Comparison of ENCODE assay signal across 9 mouse cellular contexts in the genomic region with DNA sequence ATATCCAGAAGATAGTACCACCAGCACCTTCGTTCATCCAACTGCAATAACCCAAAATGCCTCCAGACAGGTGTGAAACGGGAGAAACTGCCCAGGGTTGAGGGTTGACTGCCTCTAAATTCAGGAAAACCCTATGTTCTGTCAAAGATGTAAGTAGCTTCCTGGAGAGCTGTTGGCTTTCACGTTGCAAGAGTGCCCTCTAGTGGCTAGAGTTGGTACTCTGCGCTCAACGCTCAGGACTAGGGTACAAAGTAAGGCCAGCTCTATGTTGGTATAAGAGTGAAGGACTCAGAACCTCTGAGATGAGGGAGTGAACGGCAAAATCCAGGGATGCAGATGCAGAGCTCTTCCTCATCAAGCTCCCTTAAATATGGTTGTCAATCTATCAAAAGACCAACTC. TPM values are rescaled to one million over a fixed set of nuclear protein-coding genes. Genes with fewer than 3 reads are reported as not detected.
A peak's percentile ranks its signal among the peaks of the same experiment; 100 is the strongest.
DNase-seq lines count a peak whose midpoint lies in the region; ATAC-seq and TF ChIP-seq lines count a peak whose summit lies in the region.
"Had no signal": no experiment of that assay in that cellular context is flagged by ENCODE, and none has a peak within 500 bp of the region (broad histone marks: within the 10 kb centered on the region; RNA-seq: fewer than 3 reads in every experiment).

No protein-coding gene starts in this region.

- no peaks in the 10 kb centered on the region for H3K4me1 ChIP-seq in MEL (ENCODE audit: control insufficient read depth in 1 of 2, insufficient read depth in 2 of 2, low read length in 2 of 2)
- H3K4me1 ChIP-seq in kidney, embryonic 14.5 days (ENCODE audit: control insufficient read depth, insufficient read depth, low read length): no peaks in the 10 kb centered on the region
- H3K4me1 ChIP-seq in liver, adult 2 months (ENCODE audit: control insufficient read depth, insufficient read depth, low read length): 0 out of 2 replicates have a peak, but pooled peaks cover 4% of the 10 kb centered on the region

- no peak overlapping the region for H3K9ac ChIP-seq in MEL (ENCODE audit: control insufficient read depth, low read depth, low read length, poor library complexity, severe bottlenecking)
- H3K9ac ChIP-seq in kidney, embryonic 14.5 days (ENCODE audit: low read depth, low read length): no peak overlapping the region
- H3K9ac ChIP-seq in liver, adult 2 months (ENCODE audit: low read depth, low read length): no peak overlapping the region
- H3K9ac ChIP-seq: hindbrain, embryonic 15.5 days had no signal

- no peak overlapping the region for H3K4me2 ChIP-seq in kidney, embryonic 14.5 days (replicated peaks; ENCODE audit: low read depth, low read length)
- H3K4me2 ChIP-seq: hindbrain, embryonic 15.5 days had no signal

- H3K27ac ChIP-seq in MEL (ENCODE audit: control insufficient read depth, low read depth, low read length): no peak overlapping the region
- no peak overlapping the region for H3K27ac ChIP-seq in kidney, embryonic 14.5 days (ENCODE audit: low read depth, low read length)
- no peak overlapping the region for H3K27ac ChIP-seq in liver, adult 2 months (replicated peaks; ENCODE audit: insufficient read depth, low read depth, low read length)
- H3K27ac ChIP-seq: hindbrain, embryonic 15.5 days had no signal

- H3K79me2 ChIP-seq in MEL (ENCODE audit: control insufficient read depth, insufficient read depth, low read length, poor library complexity): no peaks in the 10 kb centered on the region
- no peaks in the 10 kb centered on the region for H3K79me2 ChIP-seq in liver, adult 2 months (ENCODE audit: control insufficient read depth, insufficient read depth, low read length)

- TF ChIP-seq EP300 in MEL (IDR thresholded peaks at IDR 0.05; ENCODE audit: low read depth in 1 of 2, low read length in 2 of 2): no peak

- DNase-seq in 3134 (ENCODE audit: extremely low read depth, insufficient read length, low spot score): peak; percentile 44
- peak; percentile 85 for DNase-seq in MEL (ENCODE audit: low read depth, low spot score)
- DNase-seq in cerebellum, adult 11-12 months: peak; percentile 72
- peak; percentile 83 for DNase-seq in gastrocnemius, adult 18-20 months (ENCODE audit: low spot score)
- DNase-seq in liver, adult 2 months (ENCODE audit: extremely low read depth, low read depth, low spot score): peak; percentile 69
- peak; percentile 95 for DNase-seq in retina, embryonic 14.5 days (ENCODE audit: low spot score)
- peak; percentile 90 for DNase-seq in thymus, postnatal 4 days

- TF ChIP-seq RAD21 in MEL (IDR thresholded peaks at IDR 0.05; ENCODE audit: low read depth, low read length): peak; percentile 98

- H3K27me3 ChIP-seq in MEL (ENCODE audit: control insufficient read depth in 1 of 2, insufficient read depth in 2 of 2, low read length in 2 of 2): no peaks in the 10 kb centered on the region; a peak in 1 of 4 replicates
- no peaks in the 10 kb centered on the region; the same call in 1 of the 2 replicates for H3K27me3 ChIP-seq in kidney, embryonic 14.5 days (ENCODE audit: control insufficient read depth, insufficient read depth, low read length)
- no peaks in the 10 kb centered on the region for H3K27me3 ChIP-seq in liver, adult 2 months (ENCODE audit: control insufficient read depth, insufficient read depth, low read length)
- H3K27me3 ChIP-seq: hindbrain, embryonic 15.5 days had no signal

- H3K9me3 ChIP-seq in MEL (replicated peaks; ENCODE audit: insufficient read depth, low read length): no peaks in the 10 kb centered on the region
- H3K9me3 ChIP-seq in kidney, embryonic 14.5 days (ENCODE audit: control insufficient read depth, low read length): no peaks in the 10 kb centered on the region
- H3K9me3 ChIP-seq: hindbrain, embryonic 15.5 days had no signal

- no peak for TF ChIP-seq POLR2A in MEL (IDR thresholded peaks at IDR 0.05; ENCODE audit: control insufficient read depth in 1 of 2, insufficient read depth in 1 of 2, low read depth in 1 of 2, low read length in 2 of 2, poor library complexity in 1 of 2)
- TF ChIP-seq POLR2A in liver, adult 2 months (IDR thresholded peaks at IDR 0.05; ENCODE audit: extremely low read depth, insufficient read depth, low read length): no peak

- peak; percentile 90 to 97 (median 96) for TF ChIP-seq CTCF in MEL (IDR thresholded peaks at IDR 0.05 in 2 of 3, conservative IDR thresholded peaks at IDR 0.05 in 1 of 3; ENCODE audit: control insufficient read depth in 1 of 3, insufficient read depth in 1 of 3, low read depth in 2 of 3, low read length in 3 of 3, poor library complexity in 1 of 3, severe bottlenecking in 1 of 3)
- TF ChIP-seq CTCF in liver, adult 2 months (IDR thresholded peaks at IDR 0.05; ENCODE audit: low read depth, low read length): peak; percentile 83

- 0 out of 2 replicates have a peak, but pooled peaks have one; percentile 32 for ATAC-seq in kidney, embryonic 14.5 days (ENCODE audit: low FRiP score, low TSS enrichment)

- H3K36me3 ChIP-seq in MEL (ENCODE audit: control insufficient read depth in 1 of 2, insufficient read depth in 2 of 2, low read length in 2 of 2): no peaks in the 10 kb centered on the region
- no peaks in the 10 kb centered on the region for H3K36me3 ChIP-seq in kidney, embryonic 14.5 days (ENCODE audit: control insufficient read depth, insufficient read depth, low read length)
- no peaks in the 10 kb centered on the region for H3K36me3 ChIP-seq in liver, adult 2 months (ENCODE audit: control insufficient read depth, insufficient read depth, low read length)
- H3K36me3 ChIP-seq: hindbrain, embryonic 15.5 days had no signal

- peak overlapping the region in 1 of 2 experiments; percentile 22; a peak in 2 of 4 replicates for H3K4me3 ChIP-seq in MEL (ENCODE audit: control insufficient read depth in 1 of 2, insufficient read depth in 1 of 2, low read depth in 2 of 2, low read length in 2 of 2)
- no peak overlapping the region for H3K4me3 ChIP-seq in kidney, embryonic 14.5 days (ENCODE audit: low read length)
- H3K4me3 ChIP-seq in liver, adult 2 months (ENCODE audit: insufficient read depth, low read depth, low read length): no peak overlapping the region
- H3K4me3 ChIP-seq: hindbrain, embryonic 15.5 days had no signal

- WGBS in kidney, embryonic 14.5 days: 4% methylated on average over 6 of the region's 6 CpGs
- WGBS in liver, adult 2 months: under 1% methylated on average over 6 of the region's 6 CpGs

TF ChIP-seq in MEL, 35 proteins besides CTCF, POLR2A, EP300 and RAD21:
- TF ChIP-seq SMC3 (IDR thresholded peaks at IDR 0.05; ENCODE audit: low read depth, low read length): peak; percentile 94
- no peak for TF ChIP-seq USF1 (IDR thresholded peaks at IDR 0.05; ENCODE audit: low read depth, low read length)
- TF ChIP-seq ETS1 (IDR thresholded peaks at IDR 0.05; ENCODE audit: low read depth, low read length): no peak
- peak; percentile 88 for TF ChIP-seq ZC3H11A (IDR thresholded peaks at IDR 0.05; ENCODE audit: low read depth, low read length)
- TF ChIP-seq ELF1 (IDR thresholded peaks at IDR 0.05; ENCODE audit: low read depth, low read length): 0 out of 2 replicates have a peak, but pooled peaks have one; percentile 28
- peak; percentile 37; the same call in 1 of the 2 replicates for TF ChIP-seq SIN3A (IDR thresholded peaks at IDR 0.05; ENCODE audit: low read length)
TF ChIP-seq in MEL: peak in this region for 4.

RNA-seq across cellular contexts. Expression of a gene that starts 37.2 kb away (rescaled TPM):
- 5.8 and 7.4 TPM in 2 replicates for total RNA-seq in MEL (2012; rRNA removed)
- polyA plus RNA-seq in MEL (2012; ENCODE audit: insufficient read depth in 1 of 2, insufficient read length in 2 of 2, low read depth in 1 of 2, low replicate concordance in 2 of 2, missing spikeins in 1 of 2): 10 to 100 TPM in 1 of 2 experiments, not detected in 1; 10.4 TPM
- 1 to 10 TPM; 9.5 to 9.7 TPM for total RNA-seq in gastrocnemius, adult 18-20 months (2021)
- 8.2 and 9.7 TPM in 2 replicates for polyA plus RNA-seq in kidney, embryonic 14.5 days (2014; fragmentation: Nextera tagmentation; extraction: Ambion mirVana)
- total RNA-seq in liver, adult 2 months (2014; rRNA removed): 7.0 and 7.9 TPM in 2 replicates
- polyA plus RNA-seq in liver, adult 2 months (2012; rRNA removed): 4.4 and 5.3 TPM in 2 replicates

RNA-seq across cellular contexts. Expression of a gene that starts 55.0 kb away (rescaled TPM):
- total RNA-seq in MEL (2012; rRNA removed): 2.0 and 2.3 TPM in 2 replicates
- polyA plus RNA-seq in MEL (2012; ENCODE audit: insufficient read depth in 1 of 2, insufficient read length in 2 of 2, low read depth in 1 of 2, low replicate concordance in 2 of 2, missing spikeins in 1 of 2): 1 to 10 TPM in 1 of 2 experiments, not detected in 1; 4.9 TPM
- total RNA-seq in gastrocnemius, adult 18-20 months (2021): 10 to 100 TPM; 18.5 to 19.9 TPM
- 11.0 and 21.9 TPM in 2 replicates for polyA plus RNA-seq in kidney, embryonic 14.5 days (2014; fragmentation: Nextera tagmentation; extraction: Ambion mirVana)
- 12.6 and 16.2 TPM in 2 replicates for total RNA-seq in liver, adult 2 months (2014; rRNA removed)
- 15.5 and 16.4 TPM in 2 replicates for polyA plus RNA-seq in liver, adult 2 months (2012; rRNA removed)

Comparison
In these comparisons a context has a peak if more than half of its experiments do, and no peak if none do; other contexts are left out.
1. DNase-seq: peak in every context shown above with its lines; median percentile 95 in retina, embryonic 14.5 days; 90 in thymus, postnatal 4 days; 85 in MEL; 83 in gastrocnemius, adult 18-20 months; 72 in cerebellum, adult 11-12 months; 69 in liver, adult 2 months; 44 in 3134.